Mouse (Mus musculus): ENCODE data around the gene Caskin2. TPM values are rescaled to one million over a fixed set of nuclear protein-coding genes. Genes with fewer than 3 reads are reported as not detected.
A peak's percentile ranks its signal among the peaks of the same experiment; 100 is the strongest.
"Not testable (repeated sequence)": the region's sequence is repeated elsewhere in the genome, so short reads cannot be mapped to it uniquely, and the experiment has no call there.

Gene Caskin2
- polyA plus RNA-seq, 1 experiment from 2014 or later = 17.2 TPM

GRCm38 (mm10) chr11:115766981-115767380 is 46.5 kb downstream of the Caskin2 start:
- WGBS = 92% methylated on average over 8 of the region's 8 CpGs
- peaks cover 23% of the 10 kb centered on the region for H3K4me1 ChIP-seq
- H3K4me2 ChIP-seq (replicated peaks) = peak overlapping the region; percentile 78
- ATAC-seq (ENCODE audit: low FRiP score) = no peak
- H3K27ac ChIP-seq = peak overlapping the region; percentile 48; the same call in 1 of the 2 replicates
- no peaks in the 10 kb centered on the region for H3K27me3 ChIP-seq
- no peaks in the 10 kb centered on the region for H3K36me3 ChIP-seq
- H3K9ac ChIP-seq = peak overlapping the region; percentile 90; the same call in 1 of the 2 replicates
- peak overlapping the region; percentile 82 for H3K4me3 ChIP-seq
- H3K9me3 ChIP-seq (replicated peaks) = no peaks in the 10 kb centered on the region

GRCm38 (mm10) chr11:115766356-115766943 is 47.0 kb downstream of the Caskin2 start:
- Histone ChIP-seq H3K36me3 (no peaks in the 10 kb centered on the region), H3K9me3 (replicated peaks) (no peaks in the 10 kb centered on the region), H3K27ac (peak overlapping the region; percentile 91), H3K4me3 (peak overlapping the region; percentile 82), H3K4me2 (replicated peaks) (peak overlapping the region; percentile 78), H3K9ac (peak overlapping the region; percentile 90), H3K27me3 (no peaks in the 10 kb centered on the region), H3K4me1 (peaks cover 23% of the 10 kb centered on the region)
- 47% methylated on average over 13 of the region's 13 CpGs for WGBS
- no peak for ATAC-seq (ENCODE audit: low FRiP score)

- Histone ChIP-seq H3K9me3 (replicated peaks) (no peaks in the 10 kb centered on the region), H3K4me2 (replicated peaks) (peak overlapping the region; percentile 78), H3K27ac (peak overlapping the region; percentile 91), H3K36me3 (no peaks in the 10 kb centered on the region), H3K9ac (peak overlapping the region; percentile 90), H3K27me3 (no peaks in the 10 kb centered on the region), H3K4me3 (peak overlapping the region; percentile 82), H3K4me1 (peaks cover 23% of the 10 kb centered on the region)
- WGBS = under 1% methylated on average over 34 of the region's 34 CpGs
- peak; percentile 85 for ATAC-seq (ENCODE audit: low FRiP score)
Observed at GRCm38 (mm10) chr11:115765607-115766141, 47.8 kb downstream of the Caskin2 start.

- Histone ChIP-seq H3K4me1 (peaks cover 23% of the 10 kb centered on the region), H3K36me3 (no peaks in the 10 kb centered on the region), H3K27me3 (no peaks in the 10 kb centered on the region), H3K9me3 (replicated peaks) (no peaks in the 10 kb centered on the region), H3K4me3 (peak within 1 kb of the TSS; percentile 82), H3K9ac (peak within 1 kb of the TSS; percentile 90), H3K4me2 (replicated peaks) (peak within 1 kb of the TSS; percentile 78), H3K27ac (peak within 1 kb of the TSS; percentile 91)
- peak; percentile 97 for ATAC-seq (ENCODE audit: low FRiP score)
- under 1% methylated on average over 32 of the region's 32 CpGs for WGBS
Observed at GRCm38 (mm10) chr11:115765103-115765606, 48.3 kb downstream of the Caskin2 start, which contains the start of gene Tmem94. Tmem94 (plus strand) TSS chr11:115765433.

- Histone ChIP-seq H3K9me3 (replicated peaks) (no peaks in the 10 kb centered on the region), H3K4me3 (peak overlapping the region; percentile 82), H3K9ac (0 out of 2 replicates have a peak overlapping the region, but pooled peaks have one; percentile 47), H3K36me3 (no peaks in the 10 kb centered on the region), H3K4me2 (replicated peaks) (peak overlapping the region; percentile 78), H3K27ac (0 out of 2 replicates have a peak overlapping the region, but pooled peaks have one; percentile 55), H3K4me1 (peaks cover 22% of the 10 kb centered on the region), H3K27me3 (no peaks in the 10 kb centered on the region)
- ATAC-seq (ENCODE audit: low FRiP score) = no peak
- WGBS = 22% methylated on average over 2 of the region's 2 CpGs
Observed at GRCm38 (mm10) chr11:115764698-115765097, 48.7 kb downstream of the Caskin2 start.

GRCm38 (mm10) chr11:115762176-115762575 is 51.3 kb downstream of the Caskin2 start:
- not testable (repeated sequence) for H3K4me2 ChIP-seq (replicated peaks); H3K27me3 ChIP-seq; H3K9ac ChIP-seq; ATAC-seq (ENCODE audit: low FRiP score); H3K27ac ChIP-seq; H3K36me3 ChIP-seq; H3K9me3 ChIP-seq (replicated peaks); H3K4me3 ChIP-seq
- peaks cover 10% of the 10 kb centered on the region for H3K4me1 ChIP-seq
- 97% methylated on average over 7 of the region's 7 CpGs for WGBS

GRCm38 (mm10) chr11:115753485-115753884 is 60.0 kb downstream of the Caskin2 start:
- WGBS = 65% methylated on average over 4 of the region's 4 CpGs
- Histone ChIP-seq H3K27ac (no peak overlapping the region), H3K9me3 (replicated peaks) (no peaks in the 10 kb centered on the region), H3K4me3 (no peak overlapping the region), H3K27me3 (no peaks in the 10 kb centered on the region), H3K4me1 (0 out of 2 replicates have a peak, but pooled peaks cover 5% of the 10 kb centered on the region), H3K9ac (no peak overlapping the region), H3K36me3 (no peaks in the 10 kb centered on the region), H3K4me2 (replicated peaks) (no peak overlapping the region)
- no peak for ATAC-seq (ENCODE audit: low FRiP score)

GRCm38 (mm10) chr11:115752653-115753052 is 60.8 kb downstream of the Caskin2 start:
- no peaks in the 10 kb centered on the region for H3K27me3 ChIP-seq
- WGBS = 37% methylated on average over 7 of the region's 7 CpGs
- no peak overlapping the region for H3K4me2 ChIP-seq (replicated peaks)
- peak overlapping the region; percentile 52; the same call in 1 of the 2 replicates for H3K27ac ChIP-seq
- H3K4me1 ChIP-seq = 0 out of 2 replicates have a peak, but pooled peaks cover 7% of the 10 kb centered on the region
- no peaks in the 10 kb centered on the region for H3K9me3 ChIP-seq (replicated peaks)
- no peak overlapping the region for H3K9ac ChIP-seq
- H3K36me3 ChIP-seq = no peaks in the 10 kb centered on the region
- peak; percentile 61 for ATAC-seq (ENCODE audit: low FRiP score)
- no peak overlapping the region for H3K4me3 ChIP-seq

- WGBS = 67% methylated on average over 2 of the region's 2 CpGs
- Histone ChIP-seq H3K4me1 (peaks cover 14% of the 10 kb centered on the region; the same call in 1 of the 2 replicates), H3K36me3 (no peaks in the 10 kb centered on the region), H3K27ac (no peak overlapping the region), H3K9ac (no peak overlapping the region), H3K9me3 (replicated peaks) (no peaks in the 10 kb centered on the region), H3K27me3 (no peaks in the 10 kb centered on the region), H3K4me2 (replicated peaks) (no peak overlapping the region), H3K4me3 (no peak overlapping the region)
- no peak for ATAC-seq (ENCODE audit: low FRiP score)
Observed at GRCm38 (mm10) chr11:115751725-115752124, 61.7 kb downstream of the Caskin2 start.

- H3K27me3 ChIP-seq = no peaks in the 10 kb centered on the region
- peaks cover 14% of the 10 kb centered on the region; the same call in 1 of the 2 replicates for H3K4me1 ChIP-seq
- no peaks in the 10 kb centered on the region for H3K36me3 ChIP-seq
- no peak overlapping the region for H3K27ac ChIP-seq
- H3K4me2 ChIP-seq (replicated peaks) = no peak overlapping the region
- H3K4me3 ChIP-seq = no peak overlapping the region
- H3K9ac ChIP-seq = no peak overlapping the region
- no peak for ATAC-seq (ENCODE audit: low FRiP score)
- H3K9me3 ChIP-seq (replicated peaks) = no peaks in the 10 kb centered on the region
- 89% methylated on average over 5 of the region's 5 CpGs for WGBS
Observed at GRCm38 (mm10) chr11:115749834-115750233, 63.6 kb downstream of the Caskin2 start.
